Mouse (Mus musculus): ENCODE measurements around the gene Ndrg3. TPM values are rescaled to one million over a fixed set of nuclear protein-coding genes. Genes with fewer than 3 reads are reported as not detected.
"Not testable (repeated sequence)": the region's sequence is repeated elsewhere in the genome, so short reads cannot be mapped to it uniquely, and the experiment has no call there.

Gene Ndrg3
- polyA plus RNA-seq, 1 experiment from 2014 or later: 105 TPM

GRCm38 (mm10) chr2:156963891-156964290 lies 28.0 kb downstream of the Ndrg3 start:
- 95% methylated on average over 7 of the region's 7 CpGs for WGBS

GRCm38 (mm10) chr2:156958496-156959252 lies 33.2 kb downstream of the Ndrg3 start:
- Histone ChIP-seq H3K9ac (replicated peaks; ENCODE audit: low read length) (no peak overlapping the region), H3K9me3 (ENCODE audit: control insufficient read depth, low read length) (no peaks in the 10 kb centered on the region), H3K27me3 (ENCODE audit: control insufficient read depth, insufficient read depth, low read length) (no peaks in the 10 kb centered on the region), H3K36me3 (ENCODE audit: control insufficient read depth, insufficient read depth, low read length) (peaks cover 4% of the 10 kb centered on the region), H3K4me2 (ENCODE audit: low read length) (no peak overlapping the region), H3K4me1 (ENCODE audit: control insufficient read depth, insufficient read depth, low read length) (no peaks in the 10 kb centered on the region), H3K27ac (replicated peaks; ENCODE audit: low read depth, low read length) (no peak overlapping the region), H3K4me3 (replicated peaks; ENCODE audit: low read depth, low read length) (no peak overlapping the region)
- no peak for DNase-seq
- ATAC-seq (ENCODE audit: low FRiP score, low TSS enrichment): no peak
- WGBS: 91% methylated on average over 9 of the region's 9 CpGs

More at GRCm38 (mm10) chr2:156963891-156964290, 28.0 kb downstream of the Ndrg3 start:
- Histone ChIP-seq H3K4me3 (replicated peaks; ENCODE audit: low read depth, low read length) (no peak overlapping the region), H3K36me3 (ENCODE audit: control insufficient read depth, insufficient read depth, low read length) (no peaks in the 10 kb centered on the region), H3K4me2 (ENCODE audit: low read length) (no peak overlapping the region), H3K9ac (replicated peaks; ENCODE audit: low read length) (no peak overlapping the region), H3K4me1 (ENCODE audit: control insufficient read depth, insufficient read depth, low read length) (no peaks in the 10 kb centered on the region), H3K9me3 (ENCODE audit: control insufficient read depth, low read length) (no peaks in the 10 kb centered on the region), H3K27me3 (ENCODE audit: control insufficient read depth, insufficient read depth, low read length) (no peaks in the 10 kb centered on the region), H3K27ac (replicated peaks; ENCODE audit: low read depth, low read length) (no peak overlapping the region)
- ATAC-seq (ENCODE audit: low FRiP score, low TSS enrichment) (no peak), DNase-seq (no peak)

GRCm38 (mm10) chr2:156957035-156957434 lies 34.8 kb downstream of the Ndrg3 start:
- 90% methylated on average over 2 of the region's 2 CpGs for WGBS
- no peaks in the 10 kb centered on the region for H3K27me3 ChIP-seq (ENCODE audit: control insufficient read depth, insufficient read depth, low read length)
- no peak overlapping the region for H3K4me2 ChIP-seq (ENCODE audit: low read length)
- ATAC-seq (ENCODE audit: low FRiP score, low TSS enrichment): no peak
- H3K9me3 ChIP-seq (ENCODE audit: control insufficient read depth, low read length): no peaks in the 10 kb centered on the region
- no peak overlapping the region for H3K4me3 ChIP-seq (replicated peaks; ENCODE audit: low read depth, low read length)
- H3K9ac ChIP-seq (replicated peaks; ENCODE audit: low read length): no peak overlapping the region
- H3K36me3 ChIP-seq (ENCODE audit: control insufficient read depth, insufficient read depth, low read length): peaks cover 4% of the 10 kb centered on the region
- no peak overlapping the region for H3K27ac ChIP-seq (replicated peaks; ENCODE audit: low read depth, low read length)
- DNase-seq: no peak
- H3K4me1 ChIP-seq (ENCODE audit: control insufficient read depth, insufficient read depth, low read length): no peaks in the 10 kb centered on the region

- H3K4me1 ChIP-seq (ENCODE audit: control insufficient read depth, insufficient read depth, low read length): no peaks in the 10 kb centered on the region
- H3K27me3 ChIP-seq (ENCODE audit: control insufficient read depth, insufficient read depth, low read length): no peaks in the 10 kb centered on the region
- H3K36me3 ChIP-seq (ENCODE audit: control insufficient read depth, insufficient read depth, low read length): peaks cover 4% of the 10 kb centered on the region
- H3K4me2 ChIP-seq (ENCODE audit: low read length): no peak overlapping the region
- no peak overlapping the region for H3K9ac ChIP-seq (replicated peaks; ENCODE audit: low read length)
- ATAC-seq (ENCODE audit: low FRiP score, low TSS enrichment) (no peak), DNase-seq (no peak)
- no peaks in the 10 kb centered on the region for H3K9me3 ChIP-seq (ENCODE audit: control insufficient read depth, low read length)
- H3K4me3 ChIP-seq (replicated peaks; ENCODE audit: low read depth, low read length): no peak overlapping the region
- H3K27ac ChIP-seq (replicated peaks; ENCODE audit: low read depth, low read length): no peak overlapping the region
- 79% methylated on average over 7 of the region's 7 CpGs for WGBS
These were observed 35.5 kb downstream of the Ndrg3 start for GRCm38 (mm10) chr2:156956306-156956705.

- no peak for DNase-seq
- H3K9ac ChIP-seq (replicated peaks; ENCODE audit: low read length): no peak overlapping the region
- WGBS: 95% methylated on average over 5 of the region's 5 CpGs
- H3K9me3 ChIP-seq (ENCODE audit: control insufficient read depth, low read length): no peaks in the 10 kb centered on the region
- H3K4me1 ChIP-seq (ENCODE audit: control insufficient read depth, insufficient read depth, low read length): no peaks in the 10 kb centered on the region
- ATAC-seq (ENCODE audit: low FRiP score, low TSS enrichment): no peak
- H3K4me2 ChIP-seq (ENCODE audit: low read length): no peak overlapping the region
- no peaks in the 10 kb centered on the region for H3K27me3 ChIP-seq (ENCODE audit: control insufficient read depth, insufficient read depth, low read length)
- H3K36me3 ChIP-seq (ENCODE audit: control insufficient read depth, insufficient read depth, low read length): peaks cover 4% of the 10 kb centered on the region
- no peak overlapping the region for H3K27ac ChIP-seq (replicated peaks; ENCODE audit: low read depth, low read length)
- H3K4me3 ChIP-seq (replicated peaks; ENCODE audit: low read depth, low read length): no peak overlapping the region
These were observed 37.4 kb downstream of the Ndrg3 start for GRCm38 (mm10) chr2:156954463-156954862.

- no peak for ATAC-seq (ENCODE audit: low FRiP score, low TSS enrichment)
- H3K4me2 ChIP-seq (ENCODE audit: low read length): no peak overlapping the region
- H3K27ac ChIP-seq (replicated peaks; ENCODE audit: low read depth, low read length): no peak overlapping the region
- 92% methylated on average over 10 of the region's 10 CpGs for WGBS
- no peak overlapping the region for H3K9ac ChIP-seq (replicated peaks; ENCODE audit: low read length)
- no peaks in the 10 kb centered on the region for H3K9me3 ChIP-seq (ENCODE audit: control insufficient read depth, low read length)
- H3K4me3 ChIP-seq (replicated peaks; ENCODE audit: low read depth, low read length): no peak overlapping the region
- H3K36me3 ChIP-seq (ENCODE audit: control insufficient read depth, insufficient read depth, low read length): peaks cover 24% of the 10 kb centered on the region
- H3K27me3 ChIP-seq (ENCODE audit: control insufficient read depth, insufficient read depth, low read length): no peaks in the 10 kb centered on the region
- H3K4me1 ChIP-seq (ENCODE audit: control insufficient read depth, insufficient read depth, low read length): no peaks in the 10 kb centered on the region
- DNase-seq: no peak
These were observed 40.4 kb downstream of the Ndrg3 start for GRCm38 (mm10) chr2:156951301-156952094.

GRCm38 (mm10) chr2:156950816-156951215 lies 41.0 kb downstream of the Ndrg3 start:
- Histone ChIP-seq H3K36me3 (ENCODE audit: control insufficient read depth, insufficient read depth, low read length) (peaks cover 27% of the 10 kb centered on the region), H3K9ac (replicated peaks; ENCODE audit: low read length) (no peak overlapping the region), H3K27me3 (ENCODE audit: control insufficient read depth, insufficient read depth, low read length) (no peaks in the 10 kb centered on the region), H3K9me3 (ENCODE audit: control insufficient read depth, low read length) (no peaks in the 10 kb centered on the region), H3K27ac (replicated peaks; ENCODE audit: low read depth, low read length) (no peak overlapping the region), H3K4me2 (ENCODE audit: low read length) (no peak overlapping the region), H3K4me1 (ENCODE audit: control insufficient read depth, insufficient read depth, low read length) (no peaks in the 10 kb centered on the region), H3K4me3 (replicated peaks; ENCODE audit: low read depth, low read length) (no peak overlapping the region)
- WGBS: 97% methylated on average over 3 of the region's 3 CpGs
- DNase-seq (no peak), ATAC-seq (ENCODE audit: low FRiP score, low TSS enrichment) (no peak)

GRCm38 (mm10) chr2:156941523-156941922 lies 50.3 kb downstream of the Ndrg3 start:
- H3K4me1 ChIP-seq (ENCODE audit: control insufficient read depth, insufficient read depth, low read length); H3K27me3 ChIP-seq (ENCODE audit: control insufficient read depth, insufficient read depth, low read length); DNase-seq; H3K9ac ChIP-seq (replicated peaks; ENCODE audit: low read length); H3K4me2 ChIP-seq (ENCODE audit: low read length); ATAC-seq (ENCODE audit: low FRiP score, low TSS enrichment); H3K4me3 ChIP-seq (replicated peaks; ENCODE audit: low read depth, low read length); H3K9me3 ChIP-seq (ENCODE audit: control insufficient read depth, low read length); H3K27ac ChIP-seq (replicated peaks; ENCODE audit: low read depth, low read length): not testable (repeated sequence)
- peaks cover 45% of the 10 kb centered on the region for H3K36me3 ChIP-seq (ENCODE audit: control insufficient read depth, insufficient read depth, low read length)
- 93% methylated on average over 9 of the region's 9 CpGs for WGBS
